Mouse (Mus musculus): ENCODE measurements at regions not wholly inside any gene's neighbourhood (a gene's known extent, or its start where the extent isn't known, plus 50 kb on each side); places are given as distances from the start of the nearest gene placed in this dataset.

- TF ChIP-seq CTCF (IDR thresholded peaks at IDR 0.05; ENCODE audit: borderline replicate concordance, insufficient read depth, low read depth, low read length) (no peak), POLR2A (IDR thresholded peaks at IDR 0.05; ENCODE audit: borderline replicate concordance, insufficient read depth, low read length) (no peak)
Measured at GRCm38 (mm10) chr2:129918141-129918790, 93.9 kb upstream of the Tgm3 start.
